Mouse (Mus musculus) megakaryocyte-erythroid progenitor cell, adult 5-6 weeks (primary cell): ENCODE results near the gene Immt. TPM values are rescaled to one million over a fixed set of nuclear protein-coding genes. Genes with fewer than 3 reads are reported as not detected.

Experiments
- total RNA-seq, 2 experiments: library from RNA; stranded (forward) in 1 of 2; stranded (reverse) in 1 of 2; fragments of 200-1000, 215-1000 nt in 1 of 2; fragments of >200 nt in 1 of 2; fragmentation: Nextera tagmentation in 1 of 2; gene quantifications; 2 replicates each; pipeline ENCODE4 v1.2.3; 2014 to 2017

Gene Immt
- total RNA-seq, 2 experiments from 2014 or later: 182 to 228 TPM

Other genes starting within 250 kb of the Immt start
- gene Kdm3a, start 198.3 kb upstream of the Immt start, total RNA-seq (2014; fragmentation: Nextera tagmentation): 43.2 and 44.9 TPM in 2 replicates
- 24.1 and 30.4 TPM in 2 replicates for gene Kdm3a, start 198.3 kb upstream of the Immt start, total RNA-seq (2017)
- gene Reep1, start 123.8 kb upstream of the Immt start, total RNA-seq (2014; fragmentation: Nextera tagmentation): not detected in 2 replicates
- gene Reep1, start 123.8 kb upstream of the Immt start, total RNA-seq (2017): 0.34 TPM in 1 of 2 replicates, not detected in the other
- gene Mrpl35, start 4.4 kb upstream of the Immt start, total RNA-seq (2014; fragmentation: Nextera tagmentation): 56.4 and 84.6 TPM in 2 replicates
- gene Mrpl35, start 4.4 kb upstream of the Immt start, total RNA-seq (2017): 57.0 and 69.5 TPM in 2 replicates
- gene Ptcd3, start 77.4 kb downstream of the Immt start, total RNA-seq (2014; fragmentation: Nextera tagmentation): 181 and 208 TPM in 2 replicates
- gene Ptcd3, start 77.4 kb downstream of the Immt start, total RNA-seq (2017): 211 and 291 TPM in 2 replicates
- gene Polr1a, start 77.7 kb downstream of the Immt start, total RNA-seq (2014; fragmentation: Nextera tagmentation): 64.8 and 73.2 TPM in 2 replicates
- 91.2 and 118 TPM in 2 replicates for gene Polr1a, start 77.7 kb downstream of the Immt start, total RNA-seq (2017)